Mouse (Mus musculus): ENCODE measurements around the gene Pde7b. TPM values are rescaled to one million over a fixed set of nuclear protein-coding genes. Genes with fewer than 3 reads are reported as not detected.
A peak's percentile ranks its signal among the peaks of the same experiment; 100 is the strongest.

Pde7b gene
- polyA plus RNA-seq, 1 experiment, result 1.6 TPM

- no peak for DNase-seq
- Histone ChIP-seq H3K36me3 (ENCODE audit: control insufficient read depth, insufficient read depth, low read length) (no peaks in the 10 kb centered on the region), H3K4me3 (ENCODE audit: control insufficient read depth, insufficient read depth, low read length) (no peak overlapping the region), H3K4me1 (replicated peaks; ENCODE audit: control insufficient read depth, insufficient read depth, low read length) (0 out of 2 replicates have a peak, but pooled peaks cover 3% of the 10 kb centered on the region), H3K27ac (ENCODE audit: control insufficient read depth, insufficient read depth, low read length) (no peak overlapping the region), H3K27me3 (ENCODE audit: control insufficient read depth, insufficient read depth, low read length) (no peaks in the 10 kb centered on the region)
- TF ChIP-seq POLR2A (IDR thresholded peaks at IDR 0.05; ENCODE audit: control insufficient read depth, extremely low read depth, insufficient read depth, low read length, poor library complexity) (no peak), CTCF (IDR thresholded peaks at IDR 0.05; ENCODE audit: borderline replicate concordance, control insufficient read depth, extremely low read depth, insufficient read depth, low read length, poor library complexity) (no peak)
- 14% methylated on average over 3 of the region's 3 CpGs for WGBS
Observed at GRCm38 (mm10) chr10:20550771-20551170, 174.1 kb downstream of the Pde7b start.

- no peaks in the 10 kb centered on the region for H3K27me3 ChIP-seq (ENCODE audit: control insufficient read depth, insufficient read depth, low read length)
- no peak for DNase-seq
- TF ChIP-seq POLR2A (IDR thresholded peaks at IDR 0.05; ENCODE audit: control insufficient read depth, extremely low read depth, insufficient read depth, low read length, poor library complexity), result no peak
- TF ChIP-seq CTCF (IDR thresholded peaks at IDR 0.05; ENCODE audit: borderline replicate concordance, control insufficient read depth, extremely low read depth, insufficient read depth, low read length, poor library complexity), result no peak
- H3K4me3 ChIP-seq (ENCODE audit: control insufficient read depth, insufficient read depth, low read length), result no peak overlapping the region
- 85% methylated on average over 5 of the region's 5 CpGs for WGBS
- H3K27ac ChIP-seq (ENCODE audit: control insufficient read depth, insufficient read depth, low read length), result no peak overlapping the region
- H3K36me3 ChIP-seq (ENCODE audit: control insufficient read depth, insufficient read depth, low read length), result no peaks in the 10 kb centered on the region
- H3K4me1 ChIP-seq (replicated peaks; ENCODE audit: control insufficient read depth, insufficient read depth, low read length), result 0 out of 2 replicates have a peak, but pooled peaks cover 3% of the 10 kb centered on the region
Observed at GRCm38 (mm10) chr10:20550161-20550560, 174.7 kb downstream of the Pde7b start.

GRCm38 (mm10) chr10:20548833-20549710, 175.8 kb downstream of the Pde7b start:
- WGBS, result 93% methylated on average over 13 of the region's 13 CpGs
- Histone ChIP-seq H3K4me3 (ENCODE audit: control insufficient read depth, insufficient read depth, low read length) (no peak overlapping the region), H3K4me1 (replicated peaks; ENCODE audit: control insufficient read depth, insufficient read depth, low read length) (0 out of 2 replicates have a peak, but pooled peaks cover 3% of the 10 kb centered on the region), H3K27me3 (ENCODE audit: control insufficient read depth, insufficient read depth, low read length) (no peaks in the 10 kb centered on the region), H3K36me3 (ENCODE audit: control insufficient read depth, insufficient read depth, low read length) (no peaks in the 10 kb centered on the region), H3K27ac (ENCODE audit: control insufficient read depth, insufficient read depth, low read length) (no peak overlapping the region)
- DNase-seq, result no peak
- TF ChIP-seq CTCF (IDR thresholded peaks at IDR 0.05; ENCODE audit: borderline replicate concordance, control insufficient read depth, extremely low read depth, insufficient read depth, low read length, poor library complexity) (no peak), POLR2A (IDR thresholded peaks at IDR 0.05; ENCODE audit: control insufficient read depth, extremely low read depth, insufficient read depth, low read length, poor library complexity) (no peak)

- Histone ChIP-seq H3K36me3 (ENCODE audit: control insufficient read depth, insufficient read depth, low read length) (no peaks in the 10 kb centered on the region), H3K27ac (ENCODE audit: control insufficient read depth, insufficient read depth, low read length) (no peak overlapping the region), H3K27me3 (ENCODE audit: control insufficient read depth, insufficient read depth, low read length) (no peaks in the 10 kb centered on the region), H3K4me1 (replicated peaks; ENCODE audit: control insufficient read depth, insufficient read depth, low read length) (0 out of 2 replicates have a peak, but pooled peaks cover 3% of the 10 kb centered on the region), H3K4me3 (ENCODE audit: control insufficient read depth, insufficient read depth, low read length) (no peak overlapping the region)
- DNase-seq, result peak; percentile 22
- TF ChIP-seq POLR2A (IDR thresholded peaks at IDR 0.05; ENCODE audit: control insufficient read depth, extremely low read depth, insufficient read depth, low read length, poor library complexity) (no peak), CTCF (IDR thresholded peaks at IDR 0.05; ENCODE audit: borderline replicate concordance, control insufficient read depth, extremely low read depth, insufficient read depth, low read length, poor library complexity) (no peak)
- WGBS, result 21% methylated on average over 19 of the region's 19 CpGs
Observed at GRCm38 (mm10) chr10:20547951-20548551, 176.8 kb downstream of the Pde7b start.

- Histone ChIP-seq H3K27ac (ENCODE audit: control insufficient read depth, insufficient read depth, low read length) (no peak overlapping the region), H3K4me1 (replicated peaks; ENCODE audit: control insufficient read depth, insufficient read depth, low read length) (no peaks in the 10 kb centered on the region), H3K36me3 (ENCODE audit: control insufficient read depth, insufficient read depth, low read length) (no peaks in the 10 kb centered on the region), H3K4me3 (ENCODE audit: control insufficient read depth, insufficient read depth, low read length) (no peak overlapping the region), H3K27me3 (ENCODE audit: control insufficient read depth, insufficient read depth, low read length) (no peaks in the 10 kb centered on the region)
- no peak for DNase-seq
- TF ChIP-seq CTCF (IDR thresholded peaks at IDR 0.05; ENCODE audit: borderline replicate concordance, control insufficient read depth, extremely low read depth, insufficient read depth, low read length, poor library complexity) (no peak), POLR2A (IDR thresholded peaks at IDR 0.05; ENCODE audit: control insufficient read depth, extremely low read depth, insufficient read depth, low read length, poor library complexity) (no peak)
- 94% methylated on average over 3 of the region's 3 CpGs for WGBS
Observed at GRCm38 (mm10) chr10:20543121-20543520, 181.8 kb downstream of the Pde7b start.

GRCm38 (mm10) chr10:20533811-20534210, 191.1 kb downstream of the Pde7b start:
- H3K4me3 ChIP-seq (ENCODE audit: control insufficient read depth, insufficient read depth, low read length), result no peak overlapping the region
- H3K27me3 ChIP-seq (ENCODE audit: control insufficient read depth, insufficient read depth, low read length), result no peaks in the 10 kb centered on the region
- DNase-seq, result no peak
- TF ChIP-seq CTCF (IDR thresholded peaks at IDR 0.05; ENCODE audit: borderline replicate concordance, control insufficient read depth, extremely low read depth, insufficient read depth, low read length, poor library complexity) (no peak), POLR2A (IDR thresholded peaks at IDR 0.05; ENCODE audit: control insufficient read depth, extremely low read depth, insufficient read depth, low read length, poor library complexity) (no peak)
- WGBS, result 12% methylated on average over 5 of the region's 5 CpGs
- H3K27ac ChIP-seq (ENCODE audit: control insufficient read depth, insufficient read depth, low read length), result no peak overlapping the region
- H3K4me1 ChIP-seq (replicated peaks; ENCODE audit: control insufficient read depth, insufficient read depth, low read length), result peaks cover 7% of the 10 kb centered on the region
- H3K36me3 ChIP-seq (ENCODE audit: control insufficient read depth, insufficient read depth, low read length), result no peaks in the 10 kb centered on the region

Measured in thymus, adult 2 months (tissue).